Mouse (Mus musculus) embryonic facial prominence, embryonic 14.5 days (tissue): ENCODE measurements at regions not wholly inside any gene's neighbourhood (a gene's known extent, or its start where the extent isn't known, plus 50 kb on each side); places are given as distances from the start of the nearest gene placed in this dataset.

Source experiments
- ATAC-seq: fragments of 200-750 bp; cut with Nextera tagmentation; 2 replicates; pipeline ENCODE4 v1.8.0; 2017; ENCODE audit warnings: low read depth, moderate number of reproducible peaks, moderate TSS enrichment
- DNase-seq: peaks from one replicate; pipeline ENCODE4 v3.0.0-alpha.2; 2015; ENCODE audit warnings: low spot score
- H3K27ac ChIP-seq: fragments of 300-500 bp; sonication (generic); replicated peaks from 2 replicates; pipeline ENCODE4 v1.5.1; 2014; ENCODE audit warnings: low read depth, mild to moderate bottlenecking, low read length, moderate library complexity
- H3K27me3 ChIP-seq: fragments of 300-500 bp; sonication (generic); replicated peaks from 2 replicates; pipeline ENCODE4 v1.6.1; 2014; ENCODE audit warnings: low read length; ENCODE audit not compliant: control insufficient read depth, insufficient read depth
- H3K36me3 ChIP-seq: fragments of 300-500 bp; sonication (generic); 2 replicates; pipeline ENCODE4 v1.6.1; 2014; ENCODE audit warnings: low read length, mixed read lengths; ENCODE audit not compliant: control insufficient read depth, insufficient read depth
- H3K4me1 ChIP-seq: fragments of 300-500 bp; sonication (generic); 2 replicates; pipeline ENCODE4 v1.6.1; 2014; ENCODE audit warnings: antibody characterized with exemption, low read length; ENCODE audit not compliant: control insufficient read depth, insufficient read depth
- H3K4me2 ChIP-seq: fragments of 300-500 bp; sonication (generic); 2 replicates; pipeline ENCODE4 v1.6.1; 2014; ENCODE audit warnings: low read depth, mild to moderate bottlenecking, low read length, moderate library complexity, mixed read lengths
- H3K4me3 ChIP-seq: fragments of 300-500 bp; sonication (generic); 2 replicates; pipeline ENCODE4 v1.5.1; 2014; ENCODE audit warnings: low read depth, mild to moderate bottlenecking, low read length
- H3K9ac ChIP-seq: fragments of 300-500 bp; sonication (generic); 2 replicates; pipeline ENCODE4 v1.6.1; 2014; ENCODE audit warnings: low read depth, mild to moderate bottlenecking, low read length, moderate library complexity, mixed read lengths
- H3K9me3 ChIP-seq: fragments of 300-500 bp; sonication (generic); 2 replicates; pipeline ENCODE4 v1.6.1; 2016; ENCODE audit warnings: low read length; ENCODE audit not compliant: control insufficient read depth
- WGBS: fragments of 180-500 bp; shearing (Covaris S2); extraction: QIAGEN DNeasy Blood & Tissue Kit; methylation state at CpG from one replicate; pipeline ENCODE4 v1.1.7; 2014; 5-methylcytosine and 5-hydroxymethylcytosine counted together

DNA sequence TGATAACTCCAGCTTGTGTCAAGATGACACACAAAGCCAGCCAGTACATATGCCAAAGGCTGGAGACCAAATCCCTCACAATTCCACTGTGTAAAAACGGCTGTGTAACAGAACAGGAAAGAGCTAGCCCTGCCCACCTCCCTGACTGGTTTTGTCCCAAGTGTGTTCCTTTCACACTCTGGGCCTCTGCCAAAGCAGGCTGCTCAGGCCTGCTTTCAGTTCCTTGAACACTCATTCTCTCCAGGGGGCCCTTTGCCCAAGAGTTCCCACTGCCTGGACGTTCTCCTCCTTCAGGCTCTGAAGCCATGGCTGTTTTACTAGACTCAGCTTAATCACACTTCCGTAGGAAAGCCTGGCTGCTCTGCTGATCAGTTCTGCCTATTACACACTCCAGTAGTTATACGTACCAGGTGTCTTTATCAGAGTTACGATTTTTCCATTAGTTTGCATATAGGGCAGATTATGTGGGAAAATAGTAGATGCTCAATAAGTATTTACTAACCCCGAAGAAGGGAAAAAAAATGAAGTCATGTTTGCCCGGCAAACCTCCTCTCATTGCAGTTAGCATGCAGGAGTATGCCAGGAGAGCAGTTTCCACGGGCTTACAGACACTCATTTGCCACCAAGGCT is 144.5 kb upstream of the Smim15 start:
- 37% methylated on average over 8 of the region's 8 CpGs for WGBS
- no peaks in the 10 kb centered on the region for H3K36me3 ChIP-seq
- H3K9me3 ChIP-seq = no peaks in the 10 kb centered on the region
- H3K27me3 ChIP-seq = no peaks in the 10 kb centered on the region
- H3K27ac ChIP-seq = no peak overlapping the region
- peak; percentile 75 for DNase-seq
- no peaks in the 10 kb centered on the region for H3K4me1 ChIP-seq
- no peak for ATAC-seq
- no peak overlapping the region for H3K4me3 ChIP-seq
- H3K9ac ChIP-seq = no peak overlapping the region
- H3K4me2 ChIP-seq = no peak overlapping the region

- Histone ChIP-seq H3K4me1 (no peaks in the 10 kb centered on the region), H3K27ac (no peak overlapping the region), H3K9me3 (no peaks in the 10 kb centered on the region), H3K9ac (no peak overlapping the region), H3K4me3 (no peak overlapping the region), H3K4me2 (no peak overlapping the region), H3K36me3 (no peaks in the 10 kb centered on the region), H3K27me3 (0 out of 2 replicates have a peak, but pooled peaks cover 2% of the 10 kb centered on the region)
- DNase-seq = no peak
- no peak for ATAC-seq
- 53% methylated on average over 1 of the region's 1 CpGs for WGBS
These were observed 146.6 kb upstream of the Smim15 start for GRCm38 (mm10) chr13:107897646-107898045.

- DNase-seq (no peak), ATAC-seq (no peak)
- Histone ChIP-seq H3K4me3 (no peak overlapping the region), H3K9me3 (no peaks in the 10 kb centered on the region), H3K36me3 (no peaks in the 10 kb centered on the region), H3K9ac (no peak overlapping the region), H3K27me3 (peaks cover 2% of the 10 kb centered on the region; the same call in 1 of the 2 replicates), H3K4me2 (no peak overlapping the region), H3K4me1 (no peaks in the 10 kb centered on the region; the same call in 1 of the 2 replicates), H3K27ac (no peak overlapping the region)
- WGBS = 50% methylated on average over 3 of the region's 3 CpGs
These were observed 147.1 kb upstream of the Smim15 start for GRCm38 (mm10) chr13:107897184-107897583.

- H3K9me3 ChIP-seq = no peaks in the 10 kb centered on the region
- WGBS = 90% methylated on average over 8 of the region's 8 CpGs
- no peak overlapping the region for H3K9ac ChIP-seq
- H3K36me3 ChIP-seq = no peaks in the 10 kb centered on the region
- H3K27ac ChIP-seq = no peak overlapping the region
- no peak for ATAC-seq
- no peaks in the 10 kb centered on the region; the same call in 1 of the 2 replicates for H3K4me1 ChIP-seq
- DNase-seq = no peak
- H3K4me2 ChIP-seq = no peak overlapping the region
- H3K27me3 ChIP-seq = peaks cover 2% of the 10 kb centered on the region; the same call in 1 of the 2 replicates
- no peak overlapping the region for H3K4me3 ChIP-seq
These were observed 150.6 kb upstream of the Smim15 start for GRCm38 (mm10) chr13:107893581-107894183.

- Histone ChIP-seq H3K9me3 (no peaks in the 10 kb centered on the region), H3K27ac (no peak overlapping the region), H3K36me3 (no peaks in the 10 kb centered on the region), H3K9ac (no peak overlapping the region), H3K4me2 (no peak overlapping the region), H3K4me1 (no peaks in the 10 kb centered on the region; the same call in 1 of the 2 replicates), H3K4me3 (no peak overlapping the region), H3K27me3 (peaks cover 2% of the 10 kb centered on the region; the same call in 1 of the 2 replicates)
- no peak for DNase-seq
- WGBS = 88% methylated on average over 4 of the region's 4 CpGs
- no peak for ATAC-seq
These were observed 151.2 kb upstream of the Smim15 start for GRCm38 (mm10) chr13:107893081-107893480.

GRCm38 (mm10) chr13:107891946-107892345 is 152.3 kb upstream of the Smim15 start:
- no peak for DNase-seq
- H3K27ac ChIP-seq = no peak overlapping the region
- peaks cover 5% of the 10 kb centered on the region; the same call in 1 of the 2 replicates for H3K4me1 ChIP-seq
- peak overlapping the region; percentile 83 for H3K4me3 ChIP-seq
- H3K36me3 ChIP-seq = no peaks in the 10 kb centered on the region
- H3K9ac ChIP-seq = peak overlapping the region; percentile 80; the same call in 1 of the 2 replicates
- no peak for ATAC-seq
- H3K9me3 ChIP-seq = no peaks in the 10 kb centered on the region
- H3K27me3 ChIP-seq = peaks cover 2% of the 10 kb centered on the region; the same call in 1 of the 2 replicates
- peak overlapping the region; percentile 89 for H3K4me2 ChIP-seq
- WGBS = 7% methylated on average over 11 of the region's 11 CpGs

DNA sequence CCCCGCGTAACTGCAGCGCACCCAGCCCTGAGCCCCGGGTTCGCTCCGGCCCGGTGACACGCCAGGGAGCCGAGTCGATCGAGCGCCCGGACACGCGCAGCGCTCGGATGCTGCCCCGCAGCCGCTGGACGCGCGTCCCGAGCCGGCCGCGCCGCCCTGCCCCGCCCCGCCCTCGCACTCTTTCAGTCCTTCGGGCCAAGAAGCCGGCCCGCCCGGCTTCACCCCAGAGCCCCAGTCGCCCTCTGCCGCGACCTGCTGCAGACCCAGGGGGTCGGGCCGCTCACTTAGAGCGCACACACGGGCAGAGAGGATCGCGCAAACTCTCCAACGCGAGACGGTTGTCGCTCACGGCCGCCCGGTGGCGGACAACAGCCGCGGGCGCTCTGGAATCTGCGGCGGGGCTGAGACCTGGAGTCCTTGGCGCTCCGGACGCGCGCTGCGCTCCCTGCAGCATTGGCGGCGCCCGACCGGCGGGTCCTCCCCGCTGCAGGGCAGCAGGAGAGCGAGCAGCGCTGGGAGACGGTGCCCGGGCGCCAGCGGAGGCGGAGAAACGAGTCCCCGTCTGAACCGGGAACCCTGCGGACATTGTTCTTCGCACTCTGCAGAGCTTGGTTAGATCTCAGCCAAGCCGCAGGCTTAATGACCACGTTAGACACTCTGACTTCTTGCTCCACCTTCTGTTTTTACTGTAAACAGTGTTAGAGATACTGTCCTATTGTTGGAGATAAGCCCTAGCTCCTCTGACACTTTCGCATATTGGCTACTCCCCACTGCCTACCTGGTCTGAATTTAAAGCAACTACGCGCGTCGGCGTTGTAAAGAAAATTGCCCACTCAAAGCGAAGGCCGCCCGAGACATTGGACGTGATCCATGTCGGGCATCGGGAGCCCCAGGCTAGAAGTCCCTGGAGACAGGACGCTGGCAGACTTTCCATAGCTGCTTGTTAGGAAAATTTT is 153.1 kb upstream of the Smim15 start:
- H3K27me3 ChIP-seq = peaks cover 2% of the 10 kb centered on the region; the same call in 1 of the 2 replicates
- peak overlapping the region; percentile 80 for H3K9ac ChIP-seq
- H3K4me1 ChIP-seq = peaks cover 8% of the 10 kb centered on the region; the same call in 1 of the 2 replicates
- H3K36me3 ChIP-seq = no peaks in the 10 kb centered on the region
- H3K4me2 ChIP-seq = peak overlapping the region; percentile 89
- ATAC-seq (peak; percentile 7), DNase-seq (peak; percentile 80)
- WGBS = under 1% methylated on average over 49 of the region's 95 CpGs
- H3K9me3 ChIP-seq = no peaks in the 10 kb centered on the region
- peak overlapping the region; percentile 83 for H3K4me3 ChIP-seq
- H3K27ac ChIP-seq = peak overlapping the region; percentile 97
